Mouse (Mus musculus): ENCODE data around the gene Map6. TPM values are rescaled to one million over a fixed set of nuclear protein-coding genes. Genes with fewer than 3 reads are reported as not detected.

Map6 gene
- total RNA-seq, 2 experiments from 2014 or later: 125 to 131 TPM

GRCm38 (mm10) chr7:99312671-99313143, 45.5 kb downstream of the Map6 start:
- DNase-seq (ENCODE audit: low spot score in 2 of 2): no peak

GRCm38 (mm10) chr7:99313253-99313652, 46.0 kb downstream of the Map6 start:
- DNase-seq (ENCODE audit: low spot score in 2 of 2): no peak

- no peak for DNase-seq (ENCODE audit: low spot score in 2 of 2)
These were observed 47.3 kb downstream of the Map6 start for GRCm38 (mm10) chr7:99314565-99314964.

GRCm38 (mm10) chr7:99316207-99316606, 49.0 kb downstream of the Map6 start:
- no peak for DNase-seq (ENCODE audit: low spot score in 2 of 2)

- no peak for DNase-seq (ENCODE audit: low spot score in 2 of 2)
These were observed 50.2 kb downstream of the Map6 start for GRCm38 (mm10) chr7:99317475-99317874.

GRCm38 (mm10) chr7:99320524-99320923, 53.3 kb downstream of the Map6 start:
- no peak for DNase-seq (ENCODE audit: low spot score in 2 of 2)

- no peak for DNase-seq (ENCODE audit: low spot score in 2 of 2)
These were observed 55.6 kb downstream of the Map6 start for GRCm38 (mm10) chr7:99322691-99323320.

GRCm38 (mm10) chr7:99323321-99323700, 56.1 kb downstream of the Map6 start:
- no peak for DNase-seq (ENCODE audit: low spot score in 2 of 2)

- no peak for DNase-seq (ENCODE audit: low spot score in 2 of 2)
These were observed 57.6 kb downstream of the Map6 start for GRCm38 (mm10) chr7:99324810-99325209.

GRCm38 (mm10) chr7:99326128-99326527, 58.9 kb downstream of the Map6 start:
- DNase-seq (ENCODE audit: low spot score in 2 of 2): no peak

GRCm38 (mm10) chr7:99328847-99329246, 61.6 kb downstream of the Map6 start:
- DNase-seq (ENCODE audit: low spot score in 2 of 2): no peak

- DNase-seq (ENCODE audit: low spot score in 2 of 2): no peak
These were observed 62.8 kb downstream of the Map6 start for GRCm38 (mm10) chr7:99330012-99330411.

- peak; percentile 61 to 80 for DNase-seq (ENCODE audit: low spot score in 2 of 2)
These were observed 65.7 kb downstream of the Map6 start for GRCm38 (mm10) chr7:99332774-99333480.

- no peak for DNase-seq (ENCODE audit: low spot score in 2 of 2)
These were observed 73.5 kb downstream of the Map6 start for GRCm38 (mm10) chr7:99340736-99341135.

- DNase-seq (ENCODE audit: low spot score in 2 of 2): no peak
These were observed 76.3 kb downstream of the Map6 start for GRCm38 (mm10) chr7:99343577-99343976.

- no peak for DNase-seq (ENCODE audit: low spot score in 2 of 2)
These were observed 80.0 kb downstream of the Map6 start for GRCm38 (mm10) chr7:99347268-99347667.

GRCm38 (mm10) chr7:99348883-99349282, 81.6 kb downstream of the Map6 start:
- no peak for DNase-seq (ENCODE audit: low spot score in 2 of 2)

- DNase-seq (ENCODE audit: low spot score in 2 of 2): no peak
These were observed 82.8 kb downstream of the Map6 start for GRCm38 (mm10) chr7:99349782-99350720.

GRCm38 (mm10) chr7:99351104-99351801, 84.0 kb downstream of the Map6 start:
- peak in 1 of 2 experiments; percentile 43 for DNase-seq (ENCODE audit: low spot score in 2 of 2)

GRCm38 (mm10) chr7:99351802-99352517, 84.7 kb downstream of the Map6 start:
- DNase-seq (ENCODE audit: low spot score in 2 of 2): no peak
